Comparison of ENCODE assay signal across 9 mouse cellular contexts in genomic region chr6:50939440-50939839, GRCm38 (mm10).
A peak's percentile ranks its signal among the peaks of the same experiment; 100 is the strongest.
DNase-seq lines count a peak whose midpoint lies in the region; ATAC-seq and TF ChIP-seq lines count a peak whose summit lies in the region.
"Had no signal": no experiment of that assay in that cellular context is flagged by ENCODE, and none has a peak within 500 bp of the region (broad histone marks: within the 10 kb centered on the region; RNA-seq: fewer than 3 reads in every experiment).

No protein-coding gene starts in this region.

- H3K27me3 ChIP-seq in lung, embryonic 14.5 days (ENCODE audit: insufficient read depth, low read length) = no peaks in the 10 kb centered on the region; the same call in 1 of the 2 replicates
- no peaks in the 10 kb centered on the region for H3K27me3 ChIP-seq in small intestine, adult 2 months (ENCODE audit: control insufficient read depth, insufficient read depth, low read length)

- H3K4me2 ChIP-seq in lung, embryonic 14.5 days = no peak overlapping the region

- H3K9me3 ChIP-seq in lung, embryonic 14.5 days (ENCODE audit: low read depth, low read length) = no peaks in the 10 kb centered on the region

- no peak overlapping the region for H3K4me3 ChIP-seq in lung, embryonic 14.5 days (ENCODE audit: low read depth, low read length)
- no peak overlapping the region for H3K4me3 ChIP-seq in small intestine, adult 2 months (ENCODE audit: low read depth, low read length)

- intact Hi-C loops in gastrocnemius, postnatal 36 days (cut with DNase I) = no loop called here

- ATAC-seq in lung, embryonic 14.5 days (ENCODE audit: insufficient read depth) = no peak

- peak; percentile 54 for TF ChIP-seq CTCF in lung, embryonic 14.5 days (IDR thresholded peaks at IDR 0.05; ENCODE audit: low read depth)
- TF ChIP-seq CTCF in small intestine, adult 2 months (IDR thresholded peaks at IDR 0.05; ENCODE audit: extremely low read depth, insufficient read length, insufficient replicate concordance, low read depth, low read length) = peak; percentile 18; the same call in 1 of the 2 replicates

- H3K4me1 ChIP-seq in lung, embryonic 14.5 days (ENCODE audit: insufficient read depth) = no peaks in the 10 kb centered on the region
- 0 out of 2 replicates have a peak, but pooled peaks cover 3% of the 10 kb centered on the region for H3K4me1 ChIP-seq in small intestine, adult 2 months (ENCODE audit: control insufficient read depth, insufficient read depth, insufficient read length, low read length)

- no peak overlapping the region for H3K9ac ChIP-seq in lung, embryonic 14.5 days

- no peak overlapping the region for H3K27ac ChIP-seq in lung, embryonic 14.5 days (ENCODE audit: low read depth)
- H3K27ac ChIP-seq in small intestine, adult 2 months (ENCODE audit: insufficient read depth, low read depth, low read length) = no peak overlapping the region

- H3K36me3 ChIP-seq in lung, embryonic 14.5 days (ENCODE audit: insufficient read depth) = no peaks in the 10 kb centered on the region
- H3K36me3 ChIP-seq in small intestine, adult 2 months (ENCODE audit: control insufficient read depth, insufficient read depth, low read length) = no peaks in the 10 kb centered on the region

- WGBS in lung, embryonic 14.5 days = 50% methylated on average over 2 of the region's 2 CpGs
- WGBS in small intestine, adult 2 months = 59% methylated on average over 2 of the region's 2 CpGs

- peak; percentile 20 for DNase-seq in gastrocnemius, adult 18-20 months (ENCODE audit: low spot score)
- no peak for DNase-seq in gastrocnemius, postnatal 36 days
- peak; percentile 62 for DNase-seq in lung, embryonic 14.5 days
- DNase-seq in lung, postnatal 25 days (ENCODE audit: low spot score) = no peak
- DNase-seq in forelimb bud, embryonic 11.5 days (ENCODE audit: low read depth, low spot score) = peak; percentile 49
- no peak for DNase-seq in thymus, adult 18-20 months
- no peak for DNase-seq in right cerebral cortex, postnatal 14 days
- DNase-seq: cerebellum, adult 2 months had no signal

- TF ChIP-seq POLR2A in small intestine, adult 2 months (IDR thresholded peaks at IDR 0.05; ENCODE audit: low read depth, low read length) = no peak

Comparison
In these comparisons a context has a peak if more than half of its experiments do, and no peak if none do; other contexts are left out.
1. DNase-seq: peak in gastrocnemius, adult 18-20 months (single experiment), lung, embryonic 14.5 days (single experiment) and forelimb bud, embryonic 11.5 days (single experiment); none in gastrocnemius, postnatal 36 days (0 of 2), lung, postnatal 25 days (single experiment), thymus, adult 18-20 months (0 of 2) and right cerebral cortex, postnatal 14 days (single experiment).